Mouse (Mus musculus) thymus, postnatal 4 days (tissue): ENCODE results near the gene Olfr1314.

Source experiments
- DNase-seq: peaks from one replicate; pipeline ENCODE4 v3.0.0; 2021

Gene Olfr1314

DNA sequence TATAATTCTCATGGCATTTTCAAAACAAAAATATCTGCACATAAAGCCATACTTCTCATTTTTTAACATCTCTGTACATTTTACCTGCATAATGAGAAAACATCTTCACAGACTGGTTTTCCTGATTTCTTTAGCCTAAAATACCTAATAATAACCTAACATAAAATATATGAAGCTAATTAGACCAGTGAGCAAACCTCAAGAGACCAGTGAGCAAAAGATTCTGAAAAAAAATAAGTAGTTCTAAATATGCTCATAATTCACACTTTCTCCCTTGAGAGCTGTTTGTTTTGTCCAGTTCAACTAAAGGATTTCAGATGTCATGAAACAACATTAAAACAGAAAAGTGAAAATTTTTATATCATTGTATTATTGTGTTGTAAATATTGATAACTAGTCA lies at the start of gene Olfr1314:
Gene Olfr1314 (minus strand): TSS at position 101 of the 400 bp plus-strand sequence.
- DNase-seq = no peak

DNA sequence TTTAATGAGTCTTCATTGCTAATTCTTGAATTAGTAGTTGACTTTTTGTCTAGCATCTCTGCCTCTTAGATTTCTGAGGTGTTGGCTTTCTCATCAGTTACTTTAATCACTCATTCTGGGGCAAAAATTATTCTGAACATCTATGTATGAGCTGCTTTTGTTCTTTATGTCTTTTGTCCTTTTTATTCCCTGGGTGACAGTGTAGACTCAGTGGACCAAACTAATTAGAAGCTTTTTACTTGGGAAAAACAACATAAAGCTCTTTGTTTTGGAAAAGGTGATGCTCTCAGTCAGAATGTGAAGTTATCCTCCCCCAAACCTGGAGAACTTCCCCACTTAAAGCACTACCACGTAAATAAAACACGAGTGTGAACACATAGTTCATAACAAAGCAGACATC lies 43.4 kb upstream of the Olfr1314 start, which contains the start of gene Olfr1317:
Gene Olfr1317 (plus strand): TSS at position 301 of the 400 bp plus-strand sequence.
- no peak for DNase-seq

DNA sequence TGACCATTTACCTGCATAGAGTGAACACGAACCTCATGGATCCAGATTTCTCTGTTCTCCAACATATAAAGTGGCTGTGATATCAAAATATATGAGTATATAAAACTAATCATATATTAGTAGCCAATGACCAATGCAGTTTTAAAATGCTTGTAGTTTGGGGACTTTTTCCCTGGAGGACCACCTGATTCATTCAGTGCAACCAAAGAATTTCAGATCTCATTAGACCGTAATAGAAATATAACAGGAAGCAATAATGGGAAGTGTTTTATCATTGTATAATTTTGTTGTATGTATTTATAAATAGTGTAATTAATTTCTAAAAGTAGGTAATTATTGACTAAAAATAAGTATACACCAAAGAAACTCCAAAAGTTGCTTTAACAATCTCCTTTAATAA lies 38.3 kb upstream of the Olfr1314 start, which contains the start of gene Olfr1316:
Gene Olfr1316 (minus strand): TSS at position 101 of the 400 bp plus-strand sequence.
- no peak for DNase-seq

DNA sequence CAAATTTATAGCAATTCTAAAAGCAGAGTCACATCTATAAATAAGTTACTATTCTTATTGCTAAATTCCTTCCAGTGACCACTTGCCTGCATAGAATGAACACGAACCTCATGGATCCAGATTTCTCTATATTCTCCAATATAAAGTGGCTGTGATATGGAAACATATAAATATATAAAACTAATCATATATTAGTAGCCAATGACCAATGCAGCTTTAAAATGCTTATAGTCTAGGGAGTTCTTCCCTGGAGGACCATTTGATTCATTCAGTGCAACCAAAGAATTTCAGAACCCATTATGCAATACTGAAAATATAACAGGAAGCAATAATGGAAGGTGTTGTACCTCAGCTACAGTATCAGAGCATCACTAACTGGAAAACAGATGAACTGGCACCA lies 18.8 kb upstream of the Olfr1314 start, which contains the start of gene Olfr1315-ps1:
Gene Olfr1315-ps1 (minus strand): TSS at position 101 of the 400 bp plus-strand sequence.
- no peak for DNase-seq

DNA sequence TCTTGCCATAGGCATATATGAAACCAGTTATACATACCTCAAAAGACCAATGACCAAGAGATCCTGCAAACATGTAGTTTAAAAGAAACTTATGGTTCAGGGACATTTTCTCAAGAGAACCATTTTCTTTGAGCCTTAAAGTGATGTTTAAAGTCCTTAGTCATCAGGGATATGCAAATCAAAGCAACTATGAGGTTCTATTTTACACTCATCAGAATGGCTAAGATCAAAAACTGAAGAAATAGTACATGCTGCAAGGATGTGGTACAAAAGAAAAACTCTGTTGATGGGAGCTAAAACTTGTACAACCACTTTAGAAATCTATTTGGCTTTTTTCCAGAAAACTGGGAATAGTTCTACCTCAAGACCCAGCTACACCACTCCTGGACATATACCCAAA lies 18.8 kb downstream of the Olfr1314 start, which contains the start of gene Olfr1313:
Gene Olfr1313 (minus strand): TSS at position 101 of the 400 bp plus-strand sequence.
- no peak for DNase-seq

DNA sequence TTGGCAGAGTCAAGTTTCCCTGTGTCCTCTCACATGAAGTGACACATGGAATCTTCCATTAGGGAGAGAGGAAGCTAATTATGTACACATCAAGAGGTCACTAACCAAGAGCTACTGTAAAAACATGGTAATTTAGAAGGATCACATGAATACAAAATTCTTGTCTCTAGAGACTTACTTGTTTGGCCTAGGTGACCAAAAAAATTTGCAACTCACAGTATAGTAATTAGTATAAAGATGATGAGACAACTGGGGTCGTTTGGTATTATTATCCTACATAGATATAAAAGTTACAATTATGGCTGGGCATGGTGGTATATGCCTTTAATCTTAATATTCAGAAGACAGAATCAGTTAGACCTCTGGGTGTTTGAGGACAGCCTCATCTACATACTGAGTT lies 46.4 kb downstream of the Olfr1314 start, which contains the start of gene Olfr1312:
Gene Olfr1312 (minus strand): TSS at position 101 of the 400 bp plus-strand sequence.
- DNase-seq = no peak
